Mouse (Mus musculus) lung, postnatal 10 days (tissue): ENCODE data around the gene Ampd3.

ENCODE experiments used
- DNase-seq: peaks from one replicate; pipeline ENCODE4 v3.0.0; 2021

The Ampd3 gene

GRCm38 (mm10) chr7:110772343-110772742 is 4.3 kb downstream of the Ampd3 start:
- no peak for DNase-seq

GRCm38 (mm10) chr7:110773204-110774002 is 5.4 kb downstream of the Ampd3 start:
- peak; percentile 42 for DNase-seq

GRCm38 (mm10) chr7:110774077-110774476 is 6.1 kb downstream of the Ampd3 start:
- no peak for DNase-seq

DNA sequence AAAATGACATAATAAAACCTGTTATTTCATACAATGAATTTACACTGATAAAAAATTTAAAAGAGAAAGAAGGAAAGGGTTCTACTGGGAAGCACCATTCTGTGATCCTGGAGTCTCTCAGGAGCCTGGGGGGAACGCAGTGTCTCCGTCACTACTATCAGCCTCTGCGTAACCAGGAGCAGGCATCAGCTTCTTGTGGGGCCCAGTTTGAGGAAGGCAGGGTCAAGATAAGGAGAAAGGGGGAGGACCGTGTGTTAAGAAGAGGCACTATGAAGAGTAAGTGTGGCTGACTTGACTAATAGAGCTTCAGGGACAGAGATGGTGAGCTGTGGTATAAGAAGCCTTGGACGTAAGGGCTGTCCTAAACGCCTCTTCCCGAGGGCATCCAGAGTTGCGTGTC is 6.7 kb downstream of the Ampd3 start:
- DNase-seq = no peak

DNA sequence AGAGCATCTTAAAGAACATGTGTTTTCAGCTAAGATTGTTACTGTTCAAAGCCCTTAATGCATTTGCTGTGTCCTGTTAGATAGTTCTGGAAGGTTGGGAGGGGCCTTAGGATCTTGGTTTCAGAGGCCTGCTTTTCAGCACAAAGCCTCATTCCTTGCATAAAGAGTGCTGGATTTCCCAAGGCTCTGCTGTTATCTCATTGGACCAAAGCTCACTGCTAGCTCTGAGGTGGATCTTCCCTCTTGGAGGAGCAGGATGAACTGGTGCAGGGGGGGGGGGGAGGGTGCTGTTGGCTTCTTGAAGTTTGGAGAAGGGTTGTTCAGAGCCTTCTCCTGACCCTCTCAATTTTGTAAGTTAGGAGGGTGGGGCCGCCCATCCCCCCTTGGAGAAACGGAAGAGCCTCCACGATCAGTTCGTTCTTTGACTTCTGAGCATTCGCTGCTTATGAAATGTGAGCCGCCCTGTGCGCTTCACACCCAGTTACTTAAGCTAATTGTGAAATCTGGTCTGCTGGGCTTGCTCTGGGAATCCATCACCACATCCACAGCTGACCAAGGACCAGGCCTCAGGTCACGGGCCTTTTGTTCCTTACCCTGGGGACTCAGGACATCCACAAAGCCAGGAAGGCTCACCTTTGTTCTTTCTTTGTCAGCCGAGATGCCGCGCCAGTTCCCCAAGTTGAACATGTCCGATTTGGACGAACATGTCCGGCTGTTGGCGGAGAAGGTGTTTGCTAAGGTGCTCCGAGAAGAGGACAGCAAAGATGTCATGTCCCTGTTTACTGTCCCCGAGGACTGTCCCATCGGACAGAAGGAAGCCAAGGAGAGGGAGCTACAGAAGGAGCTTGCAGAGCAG is 9.4 kb downstream of the Ampd3 start:
- peak; percentile 30 for DNase-seq

- no peak for DNase-seq
These were observed 10.9 kb downstream of the Ampd3 start for GRCm38 (mm10) chr7:110778933-110779332.

DNA sequence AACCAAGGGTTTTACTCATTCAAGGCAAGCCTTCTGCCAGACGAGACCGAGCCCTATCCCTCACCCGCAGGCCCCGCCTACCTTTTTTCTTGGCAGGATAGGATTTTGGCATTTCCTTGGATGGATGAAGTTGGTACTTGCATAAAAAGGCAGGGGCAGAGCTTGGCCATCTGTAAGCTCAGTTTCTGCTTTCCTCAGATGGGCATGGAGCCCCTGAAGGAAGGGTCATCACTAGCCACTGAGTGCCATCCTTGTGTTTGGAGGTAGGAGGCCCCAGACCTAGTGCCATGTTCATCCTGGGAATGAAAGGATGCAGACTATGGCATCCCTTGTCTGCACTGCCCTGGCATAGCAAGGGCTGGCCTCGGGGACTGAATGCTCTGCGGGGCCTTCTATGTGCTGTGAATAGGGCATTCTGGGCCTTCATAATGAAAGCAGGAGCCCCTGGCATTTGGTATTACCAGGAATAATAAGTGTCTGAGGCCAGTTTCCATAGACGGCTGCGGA is 11.7 kb downstream of the Ampd3 start:
- no peak for DNase-seq

DNA sequence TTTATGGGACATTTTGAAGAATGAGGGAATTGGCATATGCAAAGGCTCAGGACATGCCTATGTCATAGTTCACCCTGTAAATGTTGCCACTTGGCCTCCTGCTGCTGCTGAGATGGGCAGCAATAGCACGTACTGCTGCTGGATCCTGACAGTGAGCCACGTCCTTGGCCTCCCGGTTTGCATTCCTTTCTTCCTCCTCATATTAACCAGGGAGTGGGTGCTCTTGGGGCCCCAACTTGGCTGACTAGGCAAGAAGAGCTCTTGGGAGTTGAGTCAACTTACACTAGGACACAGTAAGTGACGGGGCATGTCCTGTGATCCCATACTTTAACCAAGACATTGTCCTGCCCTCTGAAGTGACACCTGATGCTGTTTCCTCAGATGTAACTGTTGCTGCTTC is 12.5 kb downstream of the Ampd3 start:
- DNase-seq = no peak

DNA sequence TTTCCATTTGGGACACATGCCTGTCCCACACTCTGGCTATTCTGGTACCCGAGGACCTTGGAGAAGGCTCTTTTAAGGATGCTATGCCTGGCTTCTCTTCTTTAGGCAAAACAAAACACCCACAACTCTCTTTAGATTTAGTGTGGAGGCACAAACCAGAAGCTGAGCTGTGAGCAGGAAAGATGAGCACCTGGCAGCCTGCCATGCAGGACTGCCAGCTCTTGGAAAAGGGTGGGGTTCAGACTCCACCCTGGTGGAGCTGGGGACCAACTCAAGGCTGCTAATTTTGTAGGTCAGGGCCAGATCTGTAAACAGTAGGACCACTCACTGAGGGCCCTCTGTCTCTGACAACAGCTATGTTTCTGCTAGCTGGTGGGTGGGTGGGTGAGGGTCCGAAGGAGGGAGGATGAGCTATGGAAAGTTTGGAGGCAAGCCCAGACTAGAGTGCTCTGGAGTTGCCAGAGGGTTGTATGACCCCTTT is 13.3 kb downstream of the Ampd3 start:
- DNase-seq = peak; percentile 52

DNA sequence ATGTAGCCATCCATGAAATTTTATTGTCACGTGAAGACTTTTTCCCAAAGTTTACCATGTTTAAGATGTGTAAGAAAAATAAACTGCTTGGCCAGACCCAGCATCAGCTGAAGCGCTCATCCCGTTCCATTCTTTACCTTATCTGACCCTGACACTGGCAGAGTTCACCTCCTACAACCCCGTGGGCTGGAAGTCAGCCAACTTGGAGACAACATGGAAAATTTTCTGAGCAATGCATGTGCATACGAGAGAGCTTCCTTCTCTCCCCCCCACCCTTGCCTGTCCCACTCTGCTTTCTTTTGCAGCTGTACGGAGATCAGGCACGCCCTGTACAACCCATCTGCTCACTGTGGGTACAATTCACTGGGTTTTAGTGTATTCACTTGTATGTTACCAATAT is 14.1 kb downstream of the Ampd3 start:
- DNase-seq = peak; percentile 48

DNA sequence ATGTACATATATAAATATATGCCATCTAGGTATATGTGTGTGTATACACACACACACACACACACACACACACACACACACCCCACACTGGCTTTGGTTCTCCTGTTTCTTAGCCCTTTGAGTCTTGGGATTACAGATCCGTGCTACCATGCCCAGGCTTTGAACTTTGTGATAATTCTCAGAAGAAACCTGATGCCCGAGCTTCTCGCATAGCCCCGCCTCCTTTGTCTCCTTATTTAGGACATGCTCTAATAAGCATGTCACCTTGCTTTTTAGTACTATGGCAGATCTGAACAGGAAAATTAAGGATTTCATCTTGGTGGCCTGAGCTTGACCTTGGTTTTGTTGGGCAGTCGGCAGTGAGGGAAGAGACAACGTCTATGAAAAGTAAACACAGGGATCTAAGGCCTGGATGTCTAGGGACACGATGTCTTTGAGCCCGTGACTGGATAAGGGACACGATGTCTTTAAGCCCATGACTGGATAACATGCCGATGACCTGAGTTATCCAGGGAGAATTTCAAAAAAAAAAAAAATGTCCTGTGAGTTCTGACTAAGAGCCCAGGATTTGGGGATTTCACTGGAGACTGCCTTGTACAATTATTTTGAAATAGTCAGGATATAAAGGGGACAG is 15.0 kb downstream of the Ampd3 start:
- no peak for DNase-seq

DNA sequence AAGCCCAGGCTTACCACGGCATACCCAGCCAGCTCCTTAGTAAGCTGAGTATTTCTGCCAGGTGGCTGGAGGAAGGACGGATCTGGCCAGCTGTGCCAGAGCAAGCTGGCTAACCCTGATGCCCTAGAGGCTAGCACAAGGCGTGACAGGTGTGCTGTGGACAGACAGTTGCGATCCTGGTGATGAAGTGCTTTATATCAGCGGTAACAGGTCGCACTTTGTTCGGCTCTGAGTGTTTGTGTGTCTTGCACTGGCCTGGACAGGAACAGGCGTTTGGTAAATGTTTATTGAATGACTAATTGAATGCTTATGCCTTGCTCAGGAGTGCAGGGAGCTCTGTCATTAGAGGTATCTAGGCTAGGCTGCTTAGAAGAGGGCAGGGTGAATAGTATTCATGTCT is 17.0 kb downstream of the Ampd3 start:
- DNase-seq = no peak

- no peak for DNase-seq
These were observed 17.7 kb downstream of the Ampd3 start for GRCm38 (mm10) chr7:110785741-110786146.

DNA sequence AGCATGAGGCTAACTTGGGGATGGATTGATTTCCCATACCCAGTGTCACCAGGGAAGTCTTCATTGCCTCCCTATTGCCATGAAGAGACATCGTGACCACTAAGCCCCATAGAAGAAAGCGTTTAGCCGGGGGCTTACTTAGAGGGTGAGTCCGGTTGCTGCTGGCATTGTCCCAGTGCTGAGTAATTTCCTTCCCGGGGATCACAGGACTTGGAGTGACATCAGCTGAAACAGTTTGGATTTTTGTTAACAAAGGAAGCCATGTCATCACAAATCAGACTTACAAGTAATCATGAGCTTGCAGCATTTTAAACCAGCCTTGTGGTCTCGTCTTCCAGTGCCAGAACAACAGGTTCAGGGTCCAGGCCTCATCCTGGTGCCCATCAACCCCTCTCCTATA is 19.3 kb downstream of the Ampd3 start:
- peak; percentile 83 for DNase-seq

GRCm38 (mm10) chr7:110790878-110791277 is 22.9 kb downstream of the Ampd3 start:
- DNase-seq = no peak

DNA sequence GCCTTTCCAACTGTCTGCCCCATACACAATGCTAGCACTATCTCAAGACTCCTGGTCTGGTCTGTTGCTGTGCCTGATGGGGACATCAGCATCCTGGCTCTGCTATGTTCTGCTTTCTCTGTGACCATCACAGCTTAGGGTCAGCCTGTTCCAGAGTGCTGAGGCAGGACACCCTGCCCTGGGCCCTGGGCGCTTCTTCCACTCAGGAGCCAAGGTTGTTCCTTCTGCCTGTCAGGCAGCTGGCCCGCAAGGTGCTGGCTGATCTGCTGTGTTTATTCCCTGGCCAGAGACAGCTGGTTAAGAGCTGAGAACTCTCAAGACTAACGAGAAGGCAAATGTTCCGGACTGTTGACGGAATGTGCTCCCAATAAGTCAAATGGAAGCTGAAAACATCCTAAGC is 24.2 kb downstream of the Ampd3 start:
- DNase-seq = no peak

- DNase-seq = no peak
These were observed 24.8 kb downstream of the Ampd3 start for GRCm38 (mm10) chr7:110792834-110793233.

DNA sequence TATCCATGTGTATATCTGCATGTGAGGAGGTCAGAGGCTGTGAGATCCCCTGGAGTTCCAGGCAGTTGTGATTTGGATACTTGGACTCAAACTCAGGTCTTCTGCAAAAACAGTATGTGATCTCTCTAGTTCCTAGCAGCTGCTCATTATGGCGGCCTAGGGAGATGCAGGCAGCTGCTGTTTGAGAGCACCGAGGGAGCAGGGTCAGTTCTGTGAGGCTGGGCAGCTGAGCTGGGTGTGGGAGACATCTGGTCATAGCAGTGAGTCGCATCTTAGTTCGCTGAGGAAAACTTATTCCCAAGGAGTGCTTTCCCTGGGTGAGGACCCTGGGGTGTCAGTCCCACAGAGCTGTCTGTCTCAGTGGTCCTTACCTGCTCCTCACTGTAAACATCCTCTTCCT is 26.7 kb downstream of the Ampd3 start:
- no peak for DNase-seq

DNA sequence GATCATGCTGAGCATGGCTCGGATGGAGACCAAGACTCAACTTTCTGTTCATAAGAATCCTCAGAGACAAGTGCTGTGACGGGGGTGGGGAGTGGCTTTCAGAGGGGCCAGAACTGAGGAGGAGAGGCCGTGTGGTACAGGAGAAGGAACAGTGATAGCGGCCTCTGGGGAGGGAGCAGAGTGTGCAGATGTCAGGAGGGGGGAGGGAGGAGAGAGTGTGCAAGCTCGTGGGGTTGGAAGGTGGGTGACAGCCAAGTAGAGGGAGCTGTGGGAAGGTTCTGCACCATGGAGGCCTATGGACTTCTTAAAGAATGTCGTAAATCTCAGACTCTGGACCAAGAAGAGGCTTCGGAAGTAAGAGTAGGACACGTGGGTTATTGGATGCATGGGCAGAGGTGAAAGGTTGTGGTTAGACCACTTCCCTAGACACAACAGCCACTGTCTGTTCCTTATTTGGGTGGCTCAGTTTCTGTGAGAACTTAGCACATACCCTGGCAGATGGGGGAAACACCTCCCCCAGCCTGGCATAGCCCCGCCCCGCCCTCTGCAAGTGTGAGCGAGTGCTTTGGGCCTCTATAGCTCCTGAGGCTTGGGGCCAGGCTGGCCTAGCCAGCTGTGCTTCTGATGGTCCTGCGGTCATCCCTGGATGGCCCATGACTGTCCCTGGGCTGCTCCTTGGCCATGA is 28.5 kb downstream of the Ampd3 start:
- DNase-seq = no peak

DNA sequence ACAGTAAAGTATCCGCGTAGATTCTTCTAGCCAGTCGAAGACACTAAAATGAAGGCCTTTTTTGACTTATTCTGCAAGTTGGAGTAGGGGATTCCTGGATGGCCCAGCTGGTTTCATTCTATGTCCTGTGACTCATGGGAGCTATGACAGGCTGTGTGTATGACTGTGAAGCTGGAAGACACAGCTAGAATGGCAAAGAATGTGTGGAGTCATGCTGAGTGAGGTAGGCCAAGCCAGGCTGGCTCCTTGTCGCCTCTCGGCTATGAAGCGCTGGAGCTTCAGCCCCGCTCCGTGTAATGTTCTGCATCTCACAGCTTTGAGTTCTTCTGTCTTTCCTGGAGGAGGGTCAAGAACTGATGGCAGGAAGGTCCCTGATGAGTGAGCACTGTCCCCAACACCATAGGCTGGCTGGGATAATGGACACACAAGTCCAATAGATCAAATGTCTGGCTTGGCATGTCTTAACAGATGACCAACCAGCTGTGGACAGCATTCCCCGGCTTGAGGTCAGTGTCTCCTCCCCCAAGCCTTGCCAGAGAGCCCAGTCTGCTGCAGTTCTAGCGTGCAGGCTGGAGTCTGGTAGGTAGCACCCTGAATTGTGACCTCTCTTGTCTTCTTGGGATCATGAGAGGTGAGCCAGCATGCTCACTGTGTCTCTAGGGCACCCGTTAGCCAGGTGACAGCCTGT is 29.9 kb downstream of the Ampd3 start:
- DNase-seq = no peak

DNA sequence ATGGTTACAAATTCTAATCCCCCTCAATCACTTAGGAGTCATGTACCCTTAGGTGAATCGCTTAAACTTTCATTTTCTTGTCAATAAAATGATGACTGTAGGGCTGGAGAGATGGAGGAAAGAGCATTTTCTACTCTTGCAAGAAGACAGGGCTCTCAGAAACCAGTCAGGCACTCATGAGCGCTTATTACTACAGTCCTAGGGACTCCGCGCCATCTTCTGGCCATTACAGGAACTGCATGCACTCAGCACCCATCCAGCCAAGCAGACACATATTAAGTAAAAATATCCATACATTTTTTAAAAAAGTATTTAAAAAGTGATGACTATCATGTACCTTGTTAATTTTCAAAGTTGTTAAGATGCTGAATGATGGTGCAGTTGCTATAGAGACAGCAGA is 33.0 kb downstream of the Ampd3 start:
- DNase-seq = peak; percentile 88

- no peak for DNase-seq
These were observed 35.1 kb downstream of the Ampd3 start for GRCm38 (mm10) chr7:110803131-110803530.
